Mouse (Mus musculus): ENCODE results near the gene Nln. TPM values are rescaled to one million over a fixed set of nuclear protein-coding genes. Genes with fewer than 3 reads are reported as not detected.

Nln gene
- total and polyA plus RNA-seq, 3 experiments = 15.4 to 229 (median 16.1) TPM

- no peak for TF ChIP-seq E2F4 (IDR thresholded peaks at IDR 0.05; ENCODE audit: borderline replicate concordance, low read depth, low read length)
- no peak for TF ChIP-seq USF2 (IDR thresholded peaks at IDR 0.05; ENCODE audit: borderline replicate concordance in 1 of 2, insufficient read depth in 1 of 2, low read depth in 1 of 2, low read length in 2 of 2)
- no peak for TF ChIP-seq MAZ (IDR thresholded peaks at IDR 0.05; ENCODE audit: low read depth, low read length)
- TF ChIP-seq BHLHE40 (IDR thresholded peaks at IDR 0.05; ENCODE audit: borderline replicate concordance, low read depth, low read length) = no peak
- no peak for TF ChIP-seq MEF2A (IDR thresholded peaks at IDR 0.05; ENCODE audit: extremely low read depth, insufficient replicate concordance, low read depth, low read length, poor library complexity, severe bottlenecking)
- no peak for TF ChIP-seq EP300 (IDR thresholded peaks at IDR 0.05; ENCODE audit: low read depth in 1 of 2, low read length in 2 of 2)
- no peak for TF ChIP-seq MYC (IDR thresholded peaks at IDR 0.05; ENCODE audit: low read depth, low read length)
- no peak for TF ChIP-seq SIN3A (IDR thresholded peaks at IDR 0.05; ENCODE audit: low read length)
- TF ChIP-seq GABPA (IDR thresholded peaks at IDR 0.05; ENCODE audit: low read depth, low read length) = no peak
- no peak for TF ChIP-seq MYB (IDR thresholded peaks at IDR 0.05; ENCODE audit: low read depth, low read length)
- no peak for TF ChIP-seq ZC3H11A (IDR thresholded peaks at IDR 0.05; ENCODE audit: low read depth, low read length)
- TF ChIP-seq ZMIZ1 (IDR thresholded peaks at IDR 0.05; ENCODE audit: low read depth, low read length) = no peak
- H3K36me3 ChIP-seq (ENCODE audit: control insufficient read depth in 1 of 2, insufficient read depth in 2 of 2, low read length in 2 of 2) = 0 out of 4 replicates have a peak, but pooled peaks cover 0 to 2% of the 10 kb centered on the region in 2 experiments
- H3K27ac ChIP-seq (ENCODE audit: control insufficient read depth, low read depth, low read length) = no peak overlapping the region
- DNase-seq (ENCODE audit: low read depth, low spot score) = no peak
- H3K9me3 ChIP-seq (replicated peaks; ENCODE audit: insufficient read depth, low read length) = no peaks in the 10 kb centered on the region
- H3K4me3 ChIP-seq (ENCODE audit: control insufficient read depth in 1 of 2, insufficient read depth in 1 of 2, low read depth in 2 of 2, low read length in 2 of 2) = no peak overlapping the region
- H3K4me1 ChIP-seq (ENCODE audit: control insufficient read depth in 1 of 2, insufficient read depth in 2 of 2, low read length in 2 of 2) = peaks cover 0 to 1% of the 10 kb centered on the region in 2 experiments; a peak in 1 of 4 replicates
- H3K9ac ChIP-seq (ENCODE audit: control insufficient read depth, low read depth, low read length, poor library complexity, severe bottlenecking) = no peak overlapping the region
- H3K79me2 ChIP-seq (ENCODE audit: control insufficient read depth, insufficient read depth, low read length, poor library complexity) = no peaks in the 10 kb centered on the region
- no peaks in the 10 kb centered on the region for H3K27me3 ChIP-seq (ENCODE audit: control insufficient read depth in 1 of 2, insufficient read depth in 2 of 2, low read length in 2 of 2)
Measured at GRCm38 (mm10) chr13:103976181-103976724, 133.2 kb downstream of the Nln start.

- Histone ChIP-seq H3K9ac (ENCODE audit: control insufficient read depth, low read depth, low read length, poor library complexity, severe bottlenecking) (no peak overlapping the region), H3K4me3 (ENCODE audit: control insufficient read depth in 1 of 2, insufficient read depth in 1 of 2, low read depth in 2 of 2, low read length in 2 of 2) (no peak overlapping the region), H3K27me3 (ENCODE audit: control insufficient read depth in 1 of 2, insufficient read depth in 2 of 2, low read length in 2 of 2) (no peaks in the 10 kb centered on the region), H3K36me3 (ENCODE audit: control insufficient read depth in 1 of 2, insufficient read depth in 2 of 2, low read length in 2 of 2) (0 out of 4 replicates have a peak, but pooled peaks cover 0 to 2% of the 10 kb centered on the region in 2 experiments), H3K27ac (ENCODE audit: control insufficient read depth, low read depth, low read length) (no peak overlapping the region), H3K79me2 (ENCODE audit: control insufficient read depth, insufficient read depth, low read length, poor library complexity) (no peaks in the 10 kb centered on the region), H3K9me3 (replicated peaks; ENCODE audit: insufficient read depth, low read length) (no peaks in the 10 kb centered on the region), H3K4me1 (ENCODE audit: control insufficient read depth in 1 of 2, insufficient read depth in 2 of 2, low read length in 2 of 2) (peaks cover 0 to 1% of the 10 kb centered on the region in 2 experiments; a peak in 1 of 4 replicates)
- no peak for TF ChIP-seq EP300 (IDR thresholded peaks at IDR 0.05; ENCODE audit: low read depth in 1 of 2, low read length in 2 of 2)
- no peak for TF ChIP-seq KAT2A (conservative IDR thresholded peaks at IDR 0.05; ENCODE audit: low read depth, low read length)
- no peak for TF ChIP-seq POLR2AphosphoS5 (IDR thresholded peaks at IDR 0.05; ENCODE audit: borderline replicate concordance, low read depth, low read length)
- no peak for TF ChIP-seq CTCF (IDR thresholded peaks at IDR 0.05 in 2 of 3, conservative IDR thresholded peaks at IDR 0.05 in 1 of 3; ENCODE audit: control insufficient read depth in 1 of 3, insufficient read depth in 1 of 3, low read depth in 2 of 3, low read length in 3 of 3, poor library complexity in 1 of 3, severe bottlenecking in 1 of 3)
- no peak for TF ChIP-seq MXI1 (IDR thresholded peaks at IDR 0.05; ENCODE audit: low read depth, low read length)
- TF ChIP-seq JUND (IDR thresholded peaks at IDR 0.05; ENCODE audit: low read depth, low read length) = no peak
- TF ChIP-seq USF2 (IDR thresholded peaks at IDR 0.05; ENCODE audit: borderline replicate concordance in 1 of 2, insufficient read depth in 1 of 2, low read depth in 1 of 2, low read length in 2 of 2) = no peak
- TF ChIP-seq MAX (IDR thresholded peaks at IDR 0.05; ENCODE audit: low read length) = no peak
- DNase-seq (ENCODE audit: low read depth, low spot score) = no peak
Measured at GRCm38 (mm10) chr13:103975101-103975500, 134.3 kb downstream of the Nln start.

Measured in MEL (cell line).